Mouse (Mus musculus) retina, postnatal 1 day (tissue): Measurements from ENCODE around the gene Svs3b.
"Not testable (repeated sequence)": the region's sequence is repeated elsewhere in the genome, so short reads cannot be mapped to it uniquely, and the experiment has no call there.

Experiments used
- DNase-seq: peaks from one replicate; pipeline ENCODE4 v3.0.0-alpha.2; 2012

Svs3b gene

DNA sequence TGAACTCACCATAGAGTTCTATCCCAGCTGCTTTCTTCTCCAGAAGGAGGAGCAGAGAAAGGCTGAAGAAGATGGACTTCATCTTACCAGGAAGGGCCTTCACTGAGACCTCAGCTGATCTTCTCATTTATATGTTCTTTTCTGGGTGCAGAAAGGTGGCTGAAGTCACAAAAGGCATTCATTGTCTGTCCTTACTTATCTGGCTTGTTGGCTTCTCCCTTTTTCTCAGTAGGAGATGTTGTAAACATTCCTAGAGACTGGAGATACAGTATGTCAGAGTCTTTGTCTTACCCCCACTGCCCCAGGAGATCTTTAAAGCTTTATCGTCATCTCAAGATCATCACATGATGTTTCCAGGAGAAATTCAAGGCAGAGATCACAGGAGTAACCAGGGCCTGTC, at the start of gene Svs3b:
Svs3b (minus strand) TSS at position 101 of the 400 bp plus-strand sequence.
- DNase-seq = not testable (repeated sequence)

DNA sequence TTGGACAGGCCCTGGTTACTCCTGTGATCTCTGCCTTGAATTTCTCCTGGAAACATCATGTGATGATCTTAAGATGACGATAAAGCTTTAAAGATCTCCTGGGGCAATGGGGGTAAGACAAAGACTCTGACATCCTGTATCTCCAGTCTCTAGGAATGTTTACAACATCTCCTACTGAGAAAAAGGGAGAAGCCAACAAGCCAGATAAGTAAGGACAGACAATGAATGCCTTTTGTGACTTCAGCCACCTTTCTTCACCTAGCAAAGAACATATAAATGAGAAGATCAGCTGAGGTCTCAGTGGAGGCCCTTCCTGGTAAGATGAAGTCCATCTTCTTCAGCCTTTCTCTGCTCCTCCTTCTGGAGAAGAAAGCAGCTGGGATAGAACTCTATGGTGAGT, 32.5 kb upstream of the Svs3b start, which contains the start of gene Svs3a:
Svs3a (plus strand) TSS at position 301 of the 400 bp plus-strand sequence.
- DNase-seq = not testable (repeated sequence)

DNA sequence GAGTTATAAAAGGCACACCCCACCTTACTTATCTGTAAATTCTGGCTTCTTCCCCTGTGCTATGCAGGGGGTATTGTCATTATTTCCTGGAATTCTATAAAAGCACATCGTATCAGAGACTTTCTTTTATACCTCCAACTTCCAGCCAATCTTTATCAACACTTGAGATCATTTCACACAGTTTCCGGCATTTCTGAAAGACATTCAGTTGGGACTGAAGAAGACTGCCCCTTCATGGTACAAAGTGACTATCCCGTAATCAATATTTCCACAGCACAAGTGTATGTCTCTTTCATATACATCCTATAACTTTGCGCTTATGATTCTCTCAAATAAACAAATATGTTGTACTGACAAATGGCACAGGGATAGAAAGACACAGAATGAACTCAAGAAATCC, 21.9 kb upstream of the Svs3b start, which contains the start of gene Svs4:
Svs4 (minus strand) TSS at position 101 of the 400 bp plus-strand sequence.
- DNase-seq = no peak

GRCm38 (mm10) chr2:164238366-164238765, 18.1 kb downstream of the Svs3b start, which contains the start of gene Svs2:
TSS of gene Svs2 (minus strand) at chr2:164238466.
- DNase-seq = no peak

- no peak for DNase-seq
Observed at GRCm38 (mm10) chr2:164232671-164233070, 23.8 kb downstream of the Svs3b start.

- DNase-seq = no peak
Observed at GRCm38 (mm10) chr2:164228361-164229070, 27.9 kb downstream of the Svs3b start.

DNA sequence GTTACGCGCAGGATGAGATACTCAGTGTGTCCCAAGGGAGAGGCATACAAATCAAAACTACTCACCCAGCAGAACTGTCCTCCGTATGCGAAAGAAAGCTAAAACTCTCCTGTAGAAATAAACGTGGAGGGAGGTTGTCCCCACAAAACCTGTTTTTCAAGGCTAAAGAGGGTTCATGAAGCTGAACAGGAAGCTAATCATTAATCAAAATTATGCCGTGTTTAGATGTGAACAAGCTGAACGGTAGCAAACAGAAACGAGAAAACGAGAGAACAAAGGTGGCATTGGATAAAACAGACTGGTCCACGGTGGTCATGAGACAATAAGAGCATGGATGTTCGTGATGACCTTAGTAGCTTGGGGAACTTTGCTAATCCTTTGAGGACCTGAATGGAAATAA, 34.9 kb downstream of the Svs3b start, which contains the start of gene Wfdc15b:
Wfdc15b (minus strand) TSS at position 139 of the 400 bp plus-strand sequence.
- no peak for DNase-seq

GRCm38 (mm10) chr2:164219295-164219694, 37.1 kb downstream of the Svs3b start:
- DNase-seq = no peak

GRCm38 (mm10) chr2:164212711-164213110, 43.7 kb downstream of the Svs3b start:
- no peak for DNase-seq

DNA sequence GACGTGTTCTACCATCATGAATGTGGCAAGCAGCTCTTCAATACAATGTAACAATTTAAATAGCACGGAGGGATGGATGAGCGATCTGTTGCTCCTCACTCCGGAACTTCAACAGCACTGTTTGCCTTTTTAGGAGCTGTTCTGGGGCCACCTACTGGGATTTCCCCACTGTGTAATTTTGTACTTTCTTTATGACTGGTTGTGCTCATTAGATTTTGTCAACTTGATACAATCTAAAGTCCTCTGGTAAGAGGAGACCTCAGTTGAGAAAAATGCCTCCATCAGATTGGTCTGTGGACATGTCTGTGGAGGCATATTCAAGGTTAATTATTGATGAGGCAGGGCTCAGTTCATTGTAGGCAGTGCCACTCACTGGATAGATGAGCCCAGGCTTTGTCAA, 45.5 kb downstream of the Svs3b start:
- no peak for DNase-seq

DNA sequence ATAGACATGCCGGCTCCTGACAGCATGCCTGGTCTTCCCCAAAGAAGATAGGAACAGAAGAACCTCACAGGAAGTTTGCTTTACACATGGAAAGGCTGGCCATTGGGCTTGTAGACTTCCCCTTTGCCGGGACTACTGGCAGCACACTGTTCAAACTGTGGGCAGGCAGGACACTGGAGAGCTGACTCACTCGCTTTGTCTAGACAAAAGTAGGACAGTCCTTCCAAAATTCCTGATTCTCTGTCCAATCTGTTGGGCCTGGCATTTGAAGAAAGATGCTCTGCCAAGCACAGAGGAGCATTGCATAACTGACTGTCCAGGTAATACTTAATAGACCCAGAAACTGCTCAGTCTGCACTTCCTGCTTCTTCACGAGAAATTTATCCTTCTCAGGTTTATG, 49.8 kb downstream of the Svs3b start:
- no peak for DNase-seq

DNA sequence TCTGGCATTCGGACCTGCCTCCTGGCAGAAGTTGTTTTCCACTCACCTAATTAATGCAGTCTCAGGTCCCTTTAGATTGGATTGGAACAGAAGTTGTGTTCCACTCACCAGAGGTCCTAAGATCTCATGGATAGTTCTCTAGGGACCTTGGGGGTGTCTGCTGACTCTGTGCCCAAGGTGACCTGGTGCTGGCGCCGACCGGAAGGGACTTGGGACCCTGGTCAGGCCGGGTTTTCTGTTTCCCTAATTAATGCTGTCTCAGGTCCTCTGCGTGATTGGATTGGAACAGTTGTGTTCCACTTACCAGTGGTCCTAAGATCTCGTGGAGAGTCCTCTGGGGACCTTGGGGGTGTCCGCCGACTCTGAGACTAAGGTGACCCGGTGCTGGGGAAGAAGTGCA, 50.4 kb downstream of the Svs3b start:
- DNase-seq = not testable (repeated sequence)
